Mouse (Mus musculus): ENCODE results near the gene Gm21992.

Gm21992 gene

DNA sequence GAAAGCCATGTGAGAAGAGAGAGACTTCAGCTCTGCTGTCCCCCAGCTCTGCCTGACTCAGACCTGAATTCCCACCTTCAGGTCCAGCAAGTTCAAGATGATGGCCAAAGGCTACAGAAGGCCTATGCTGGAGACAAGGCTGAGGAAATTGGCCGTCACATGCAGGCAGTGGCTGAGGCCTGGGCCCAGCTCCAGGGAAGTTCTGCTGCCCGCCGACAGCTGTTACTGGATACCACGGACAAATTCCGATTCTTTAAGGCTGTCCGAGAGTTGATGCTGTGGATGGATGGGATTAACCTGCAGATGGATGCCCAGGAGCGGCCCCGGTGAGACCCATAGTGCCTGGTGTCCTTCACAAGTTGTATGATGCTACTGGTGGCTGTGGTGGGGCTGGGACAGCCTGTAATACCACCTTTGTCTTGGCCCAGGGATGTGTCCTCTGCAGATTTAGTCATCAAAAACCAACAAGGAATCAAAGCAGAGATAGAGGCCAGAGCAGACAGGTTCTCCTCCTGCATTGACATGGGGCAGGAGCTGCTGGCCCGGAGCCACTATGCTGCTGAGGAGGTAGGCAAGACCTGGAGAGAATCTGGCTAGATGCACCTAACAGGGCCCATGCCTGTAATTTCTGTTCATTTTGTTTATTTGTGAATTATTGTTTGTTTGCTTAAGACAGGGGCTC, 63.6 kb downstream of the Gm21992 start:
- no peak for DNase-seq

DNA sequence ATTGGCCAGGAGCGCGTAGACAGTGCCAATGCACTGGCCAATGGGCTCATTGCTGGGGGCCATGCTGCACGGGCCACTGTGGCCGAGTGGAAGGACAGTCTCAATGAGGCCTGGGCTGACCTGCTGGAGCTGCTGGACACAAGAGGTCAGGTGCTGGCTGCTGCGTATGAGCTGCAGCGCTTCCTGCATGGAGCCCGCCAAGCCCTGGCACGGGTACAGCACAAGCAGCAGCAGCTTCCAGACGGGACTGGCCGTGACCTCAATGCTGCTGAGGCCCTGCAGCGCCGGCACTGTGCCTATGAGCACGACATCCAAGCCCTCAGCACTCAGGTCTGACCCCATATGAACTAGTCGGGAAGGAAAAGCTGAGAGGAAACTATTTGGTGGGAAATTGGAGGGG, 64.8 kb downstream of the Gm21992 start:
- DNase-seq: no peak

- DNase-seq: no peak
Measured at GRCm38 (mm10) chr19:4745681-4746080, 65.7 kb downstream of the Gm21992 start.

- no peak for DNase-seq
Measured at GRCm38 (mm10) chr19:4745057-4745456, 66.4 kb downstream of the Gm21992 start.

DNA sequence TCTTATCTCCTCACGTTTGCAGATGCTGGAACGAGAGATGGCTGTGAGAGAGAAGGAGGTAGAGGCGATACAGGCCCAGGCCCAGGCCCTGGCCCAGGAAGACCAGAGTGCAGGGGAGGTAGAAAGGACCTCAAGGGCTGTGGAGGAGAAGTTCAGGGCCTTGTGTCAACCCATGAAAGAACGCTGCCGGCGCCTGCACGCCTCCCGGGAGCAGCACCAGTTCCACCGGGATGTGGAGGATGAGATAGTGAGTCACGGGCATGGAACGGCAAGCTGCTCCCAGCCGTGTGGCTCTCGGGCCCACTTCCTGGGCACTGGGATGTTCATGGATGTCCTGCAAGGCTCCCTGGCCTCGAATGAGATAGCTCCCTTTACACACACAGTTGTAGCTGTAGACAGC, 67.4 kb downstream of the Gm21992 start:
- no peak for DNase-seq

DNA sequence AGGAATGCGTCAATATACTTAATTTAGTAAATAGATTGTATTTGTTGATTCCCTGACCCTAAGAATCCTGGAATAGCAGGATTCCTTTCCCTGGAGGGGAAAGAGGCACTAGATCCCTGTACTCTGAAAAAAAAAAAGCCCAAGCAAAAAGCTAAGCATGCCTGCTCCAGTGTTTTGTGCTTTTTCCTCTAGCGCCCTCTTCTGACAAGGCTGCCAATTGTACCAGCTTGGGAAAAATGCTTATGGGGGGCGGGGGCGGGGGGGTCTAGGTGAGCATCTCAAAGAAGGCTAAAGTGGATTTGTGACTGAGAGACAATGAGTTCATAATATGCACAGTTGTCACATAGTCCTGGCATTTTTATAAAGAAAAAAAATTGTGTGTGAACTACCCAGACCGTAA, 67.9 kb downstream of the Gm21992 start:
- no peak for DNase-seq

GRCm38 (mm10) chr19:4742229-4742628, 69.2 kb downstream of the Gm21992 start:
- DNase-seq: no peak

GRCm38 (mm10) chr19:4741482-4741881, 69.9 kb downstream of the Gm21992 start:
- no peak for DNase-seq

DNA sequence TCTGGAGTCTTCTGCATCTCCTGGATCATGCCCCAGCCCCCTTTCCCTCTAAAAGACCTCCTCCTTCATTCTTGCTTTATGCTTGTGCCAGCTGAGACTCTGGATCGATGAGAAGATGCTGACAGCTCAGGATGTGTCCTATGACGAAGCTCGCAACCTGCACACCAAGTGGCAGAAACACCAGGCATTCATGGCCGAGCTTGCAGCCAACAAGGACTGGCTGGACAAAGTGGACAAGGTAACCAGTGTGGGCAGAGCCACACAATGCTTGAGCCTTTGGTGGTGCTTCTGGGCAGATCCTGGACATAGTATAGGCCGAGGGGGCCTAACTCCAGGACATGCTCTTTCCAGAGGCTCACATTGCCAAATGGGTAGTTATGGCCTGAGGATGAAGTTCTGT, 71.7 kb downstream of the Gm21992 start:
- no peak for DNase-seq

- no peak for DNase-seq
Measured at GRCm38 (mm10) chr19:4739053-4739452, 72.4 kb downstream of the Gm21992 start.

- no peak for DNase-seq
Measured at GRCm38 (mm10) chr19:4737866-4738265, 73.5 kb downstream of the Gm21992 start.

- no peak for DNase-seq
Measured at GRCm38 (mm10) chr19:4733052-4733451, 78.4 kb downstream of the Gm21992 start.

DNA sequence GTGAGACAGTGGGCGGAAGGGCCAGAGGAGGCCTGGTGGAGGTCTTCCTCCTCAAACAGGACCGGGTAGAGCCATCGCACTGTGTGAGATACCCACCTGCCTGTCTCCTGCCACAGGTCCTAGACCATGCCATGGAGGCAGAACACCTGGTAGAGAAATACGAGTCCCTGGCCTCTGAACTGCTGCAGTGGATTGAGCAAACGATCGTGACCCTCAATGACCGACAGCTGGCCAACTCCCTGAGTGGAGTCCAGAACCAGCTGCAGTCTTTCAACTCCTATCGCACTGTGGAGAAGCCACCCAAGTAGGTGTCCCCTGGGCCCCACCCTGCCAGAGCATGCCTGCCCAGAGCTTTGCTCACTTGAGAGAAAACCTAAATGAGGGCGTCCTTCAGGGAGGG, 82.2 kb downstream of the Gm21992 start:
- DNase-seq: no peak

GRCm38 (mm10) chr19:4720671-4721244, 90.7 kb downstream of the Gm21992 start:
- no peak for DNase-seq

GRCm38 (mm10) chr19:4720112-4720511, 91.3 kb downstream of the Gm21992 start:
- DNase-seq: no peak

- DNase-seq: no peak
Measured at GRCm38 (mm10) chr19:4719351-4719764, 92.1 kb downstream of the Gm21992 start.

DNA sequence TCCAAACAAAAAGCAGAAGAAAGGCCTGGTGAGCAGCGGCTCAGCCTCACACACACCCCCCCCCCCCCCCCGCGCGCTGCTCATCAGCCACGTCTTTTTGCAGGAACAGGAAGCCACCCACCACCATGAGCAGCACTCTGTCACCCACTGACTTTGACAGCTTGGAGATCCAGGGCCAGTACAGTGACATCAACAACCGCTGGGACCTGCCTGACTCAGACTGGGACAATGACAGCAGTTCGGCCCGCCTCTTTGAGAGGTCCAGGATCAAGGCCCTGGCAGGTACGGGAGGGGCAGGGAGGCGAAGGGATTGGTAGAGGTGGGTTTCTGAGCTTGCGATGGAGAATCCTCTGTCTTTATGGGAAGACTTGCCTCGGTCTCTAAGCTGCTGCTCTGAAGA, 92.7 kb downstream of the Gm21992 start:
- no peak for DNase-seq

DNA sequence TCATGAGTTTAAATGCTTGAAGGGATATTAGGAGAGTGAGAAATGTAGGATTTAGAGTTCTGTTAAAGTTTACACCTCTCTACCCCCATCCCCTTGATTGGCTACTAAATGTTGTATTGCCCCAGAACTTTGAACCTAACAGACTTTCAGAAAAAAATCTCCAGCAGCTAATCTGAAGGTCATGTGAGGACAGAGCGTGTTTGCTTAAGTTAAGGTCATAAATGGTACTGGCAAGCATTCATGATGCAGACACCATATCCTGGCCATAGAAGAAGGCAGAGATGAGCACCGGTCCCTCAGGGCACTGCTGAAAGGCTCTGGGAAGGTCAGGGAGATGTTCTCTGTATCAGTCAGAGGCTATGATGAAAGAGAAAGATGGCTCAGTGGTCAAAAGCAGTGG, 94.1 kb downstream of the Gm21992 start:
- no peak for DNase-seq

GRCm38 (mm10) chr19:4716756-4717155, 94.7 kb downstream of the Gm21992 start:
- no peak for DNase-seq

DNA sequence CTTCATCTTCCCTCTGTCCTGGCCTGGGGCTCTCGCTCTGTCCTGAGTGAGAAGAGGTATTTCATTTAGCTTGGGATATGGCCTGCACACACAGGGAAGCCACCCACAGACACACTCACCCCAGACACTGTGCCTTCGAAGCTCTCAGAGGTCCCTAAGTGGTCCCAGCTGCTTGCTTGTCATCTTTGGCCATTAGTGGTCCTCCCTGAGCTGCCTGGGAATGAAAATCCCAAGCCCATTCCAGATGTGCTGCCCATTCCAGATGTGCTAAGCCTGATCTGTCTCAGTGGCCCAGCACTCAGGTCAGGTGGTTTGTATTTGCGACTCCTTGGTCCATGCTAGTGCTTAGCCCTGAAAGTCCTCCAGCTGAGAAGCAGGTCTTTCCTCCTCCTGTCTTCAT, 97.5 kb downstream of the Gm21992 start:
- DNase-seq: no peak

- DNase-seq: no peak
Measured at GRCm38 (mm10) chr19:4712781-4713526, 98.5 kb downstream of the Gm21992 start.

GRCm38 (mm10) chr19:4712156-4712780, 99.1 kb downstream of the Gm21992 start:
- no peak for DNase-seq

GRCm38 (mm10) chr19:4711601-4712155, 99.7 kb downstream of the Gm21992 start:
- DNase-seq: no peak
